Mouse (Mus musculus) thymus, adult 2 months (tissue): ENCODE measurements around the gene Nfia.

ENCODE experiments used
- CTCF ChIP-seq: fragments of 200-500 bp; IDR thresholded peaks from 2 replicates; pipeline ENCODE4 v1.5.1; 2012; ENCODE audit warnings: mild to moderate bottlenecking, control low read depth, low read length, moderate library complexity, borderline replicate concordance; ENCODE audit not compliant: control insufficient read depth, poor library complexity, insufficient read depth; ENCODE audit errors: extremely low read depth
- POLR2A ChIP-seq: fragments of 200-500 bp; IDR thresholded peaks from 2 replicates; pipeline ENCODE4 v1.6.1; 2012; ENCODE audit warnings: mild to moderate bottlenecking, low read length, control low read depth, moderate library complexity; ENCODE audit not compliant: control insufficient read depth, poor library complexity, insufficient read depth; ENCODE audit errors: extremely low read depth

DNA sequence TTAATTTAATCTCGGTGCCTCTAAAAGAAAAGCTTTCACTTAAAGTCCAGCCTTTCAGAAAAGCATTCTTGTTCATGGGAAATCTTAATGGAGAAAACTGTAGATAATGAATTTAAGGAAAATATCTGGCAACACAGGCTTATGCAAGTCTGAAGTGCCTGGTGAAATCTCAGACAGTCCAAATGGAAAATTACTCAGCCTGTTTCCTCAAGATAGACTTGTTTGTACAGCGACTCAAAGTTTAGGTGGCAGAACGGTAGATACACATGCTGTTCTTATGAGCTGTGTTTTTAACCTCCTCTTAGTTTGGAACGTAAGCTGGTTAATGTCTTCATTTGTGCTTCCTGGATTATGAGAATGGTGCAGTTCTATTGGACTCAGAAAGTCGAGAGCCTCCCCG, 201.5 kb downstream of the Nfia start:
- TF ChIP-seq CTCF: no peak
- no peak for TF ChIP-seq POLR2A
